Mouse (Mus musculus): ENCODE measurements around the gene Lpgat1.

DNA sequence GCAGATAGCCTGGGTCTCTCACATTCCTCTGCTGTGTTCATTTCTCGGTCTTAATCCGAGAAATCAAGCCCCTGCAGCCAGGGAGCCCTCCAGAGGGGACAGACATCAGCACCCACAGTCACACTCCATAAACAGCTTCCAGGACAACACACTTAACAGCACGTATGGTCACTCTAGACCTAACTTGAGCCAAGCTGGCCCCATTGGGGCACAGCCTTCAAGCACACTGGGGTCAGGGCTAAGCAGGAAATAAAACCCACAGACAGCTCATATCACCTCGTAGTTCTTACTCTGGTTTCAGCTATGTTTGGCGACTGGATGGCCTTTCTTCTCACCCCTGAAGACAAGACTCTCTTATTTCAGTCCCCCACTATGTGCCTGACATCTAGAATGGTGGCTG lies 87.1 kb downstream of the Lpgat1 start:
- TF ChIP-seq CTCF (conservative IDR thresholded peaks at IDR 0.05; ENCODE audit: low read length) = no peak
- TF ChIP-seq POU5F1 (IDR thresholded peaks at IDR 0.05; ENCODE audit: borderline replicate concordance, low read length) = no peak
- TF ChIP-seq NANOG (IDR thresholded peaks at IDR 0.05; ENCODE audit: borderline replicate concordance, low read length) = no peak
